Mouse (Mus musculus) liver, embryonic 14.5 days (tissue): ENCODE data around the gene Cfap58. TPM values are rescaled to one million over a fixed set of nuclear protein-coding genes. Genes with fewer than 3 reads are reported as not detected.

Experiments
- ATAC-seq: fragments of 200-750 bp; cut with Nextera tagmentation; 2 replicates; pipeline ENCODE4 v1.8.0; 2017; ENCODE audit warnings: moderate number of reproducible peaks, mild to moderate bottlenecking, moderate library complexity; ENCODE audit not compliant: insufficient read depth
- DNase-seq, 3 experiments: peaks; one replicate each; pipeline ENCODE4 v3.0.0-alpha.2; 2012 to 2013; ENCODE audit warnings: low read depth in 3 of 3, low spot score in 3 of 3
- H3K27ac ChIP-seq: fragments of 300-500 bp; sonication (generic); 2 replicates; pipeline ENCODE4 v1.5.1; 2014; ENCODE audit warnings: moderate library complexity, mild to moderate bottlenecking, control low read depth, inconsistent platforms
- H3K27me3 ChIP-seq: fragments of 300-500 bp; sonication (generic); 2 replicates; pipeline ENCODE4 v1.6.1; 2014; ENCODE audit warnings: mild to moderate bottlenecking, low read length, moderate library complexity; ENCODE audit not compliant: control insufficient read depth, insufficient read depth
- H3K36me3 ChIP-seq: fragments of 300-500 bp; sonication (generic); replicated peaks from 2 replicates; pipeline ENCODE4 v1.6.1; 2014; ENCODE audit warnings: low read depth; ENCODE audit not compliant: control insufficient read depth, insufficient read depth
- H3K4me1 ChIP-seq, 2 experiments: fragments of 200-500 bp in 1 of 2; fragments of 300-500 bp in 1 of 2; sonication (generic) in 1 of 2; replicated peaks; 2 replicates each; pipeline ENCODE4 v1.6.1; 2012 to 2014; ENCODE audit warnings: antibody characterized with exemption in 1 of 2, inconsistent platforms in 1 of 2, low read length in 1 of 2; ENCODE audit not compliant: control insufficient read depth in 2 of 2, insufficient read depth in 2 of 2
- H3K4me2 ChIP-seq: fragments of 300-500 bp; sonication (generic); 2 replicates; pipeline ENCODE4 v1.6.1; 2014; ENCODE audit warnings: low read depth, mild to moderate bottlenecking, control low read depth, moderate library complexity
- H3K4me3 ChIP-seq, 2 experiments: fragments of 200-500 bp in 1 of 2; fragments of 300-500 bp in 1 of 2; sonication (generic) in 1 of 2; 2 replicates each; pipeline ENCODE4 v1.5.1; 2012 to 2014; ENCODE audit warnings: low read depth in 2 of 2, low read length in 2 of 2, mild to moderate bottlenecking in 2 of 2, control low read depth in 1 of 2, inconsistent platforms in 1 of 2, moderate library complexity in 1 of 2; ENCODE audit not compliant: insufficient read depth in 1 of 2
- H3K9ac ChIP-seq: fragments of 300-500 bp; sonication (generic); replicated peaks from 2 replicates; pipeline ENCODE4 v1.6.1; 2014; ENCODE audit warnings: mild to moderate bottlenecking, control low read depth, moderate library complexity
- H3K9me3 ChIP-seq: fragments of 300-500 bp; sonication (generic); 2 replicates; pipeline ENCODE4 v1.6.1; 2016; ENCODE audit warnings: low read length, mixed read lengths; ENCODE audit not compliant: control insufficient read depth
- CTCF ChIP-seq: IDR thresholded peaks from 2 replicates; pipeline ENCODE4 v1.5.1; 2016; ENCODE audit warnings: antibody characterized with exemption, low read depth, control low read depth
- EP300 ChIP-seq: IDR thresholded peaks from 2 replicates; pipeline ENCODE4 v1.6.1; 2016; ENCODE audit warnings: antibody characterized with exemption, low read depth
- WGBS: fragments of 180-500 bp; shearing (Covaris S2); extraction: QIAGEN DNeasy Blood & Tissue Kit; methylation state at CpG from one replicate; pipeline ENCODE4 v1.1.7; 2014; ENCODE audit not compliant: insufficient replicate concordance; 5-methylcytosine and 5-hydroxymethylcytosine counted together
- polyA plus RNA-seq, 2 experiments: library from polyadenylated mRNA; depleted of rRNA in 1 of 2; stranded (reverse) in 1 of 2; unstranded in 1 of 2; fragments of >200 nt; fragmentation: Nextera tagmentation in 1 of 2; extraction: Ambion mirVana in 1 of 2; gene quantifications; 2 replicates each; pipeline versions ENCODE4 v1.2.1 to v1.2.3; 2012 to 2014

The Cfap58 gene
- polyA plus RNA-seq, 2 experiments, result not detected

DNA sequence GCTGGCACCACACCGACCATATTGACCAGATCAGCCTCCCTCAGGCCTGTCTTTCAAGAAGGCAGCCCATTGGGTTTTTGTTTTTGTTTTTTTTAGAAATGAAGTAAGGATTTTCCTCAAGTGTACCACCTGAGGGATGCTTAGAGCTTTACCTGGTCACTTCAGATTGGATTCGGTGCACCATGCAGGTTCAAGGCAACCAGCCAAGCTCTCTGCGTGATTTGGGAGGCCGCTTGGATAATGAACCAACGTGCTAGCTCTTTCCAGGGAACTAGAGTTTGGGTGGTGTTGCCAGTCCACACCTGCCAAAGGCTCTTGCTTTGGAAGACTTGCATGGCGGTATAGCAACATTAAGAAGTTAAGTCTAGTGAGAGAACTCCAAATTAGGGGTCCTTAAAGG is 44.4 kb upstream of the Cfap58 start:
- no peak for TF ChIP-seq EP300
- TF ChIP-seq CTCF, result no peak
- 78% methylated on average over 6 of the region's 6 CpGs for WGBS

DNA sequence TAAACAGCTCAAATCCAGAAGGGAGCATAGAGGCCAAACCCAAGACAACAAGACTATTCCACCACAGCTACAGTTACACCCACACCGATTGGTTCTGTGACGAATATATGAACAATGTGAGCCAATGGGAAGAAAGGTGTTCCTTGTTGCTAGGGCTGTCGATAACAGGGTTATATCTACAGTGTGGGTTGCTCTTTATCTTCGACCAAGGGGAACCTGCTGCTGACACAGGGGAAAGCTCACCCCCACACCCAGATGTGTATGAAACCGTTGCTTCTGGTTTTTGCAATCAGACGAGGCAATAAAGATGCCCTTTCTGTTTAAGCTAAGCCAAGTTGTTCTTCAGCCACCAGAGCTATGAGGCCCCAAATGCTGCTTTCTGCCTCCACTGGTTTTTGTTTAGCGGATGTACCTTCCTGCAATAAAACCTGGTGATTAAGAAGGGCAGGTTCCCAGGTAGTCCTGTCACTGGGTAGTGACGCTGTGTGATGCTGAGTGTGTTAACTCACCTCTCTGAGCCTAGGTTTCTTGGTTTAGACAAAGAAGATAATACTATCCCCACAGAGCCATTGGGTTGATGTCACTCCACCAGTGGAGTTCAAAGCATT is 38.9 kb upstream of the Cfap58 start:
- peak overlapping the region; percentile 63 for H3K27ac ChIP-seq
- peak overlapping the region; percentile 36 for H3K4me2 ChIP-seq
- H3K27me3 ChIP-seq, result no peaks in the 10 kb centered on the region
- no peaks in the 10 kb centered on the region; the same call in 1 of the 2 replicates for H3K36me3 ChIP-seq
- 28% methylated on average over 8 of the region's 8 CpGs for WGBS
- TF ChIP-seq EP300 (peak; percentile 75), CTCF (no peak)
- H3K9me3 ChIP-seq, result no peaks in the 10 kb centered on the region
- ATAC-seq (peak; percentile 93), DNase-seq (peak; percentile 43 to 58 (median 51))
- peak overlapping the region; percentile 16; the same call in 1 of the 2 replicates for H3K9ac ChIP-seq
- H3K4me1 ChIP-seq, result peaks cover 19 to 22% of the 10 kb centered on the region in 2 experiments
- H3K4me3 ChIP-seq, result no peak overlapping the region

More for the DNA sequence above, 44.4 kb upstream of the Cfap58 start:
- H3K4me1 ChIP-seq, result peaks cover 5 to 7% of the 10 kb centered on the region in 2 experiments
- H3K36me3 ChIP-seq, result no peaks in the 10 kb centered on the region; the same call in 1 of the 2 replicates
- H3K4me2 ChIP-seq, result no peak overlapping the region
- H3K27ac ChIP-seq, result no peak overlapping the region
- H3K4me3 ChIP-seq, result no peak overlapping the region
- ATAC-seq, result no peak
- no peaks in the 10 kb centered on the region for H3K9me3 ChIP-seq
- H3K9ac ChIP-seq, result no peak overlapping the region
- no peaks in the 10 kb centered on the region for H3K27me3 ChIP-seq
- DNase-seq, result no peak

DNA sequence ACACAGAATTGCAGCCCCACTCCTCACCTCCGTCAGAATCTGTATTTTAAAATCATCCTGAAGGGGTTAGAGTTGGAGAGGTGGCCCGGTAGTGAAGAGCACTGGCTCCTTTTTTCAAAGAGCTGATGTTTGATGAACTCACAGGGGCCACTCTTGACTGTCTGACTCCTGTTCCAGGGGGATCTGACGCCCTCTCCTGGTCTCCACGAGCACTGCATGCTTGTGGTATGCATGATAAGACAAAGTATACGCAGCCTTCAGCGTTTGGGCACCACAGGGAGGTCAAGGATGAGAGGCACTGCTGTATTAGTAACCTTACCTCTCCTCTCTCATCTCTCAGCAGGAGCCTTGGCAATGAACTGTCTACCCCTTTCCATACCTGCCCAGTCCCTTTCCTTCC is 37.5 kb upstream of the Cfap58 start:
- WGBS, result 43% methylated on average over 6 of the region's 6 CpGs
- peaks cover 19 to 22% of the 10 kb centered on the region in 2 experiments for H3K4me1 ChIP-seq

DNA sequence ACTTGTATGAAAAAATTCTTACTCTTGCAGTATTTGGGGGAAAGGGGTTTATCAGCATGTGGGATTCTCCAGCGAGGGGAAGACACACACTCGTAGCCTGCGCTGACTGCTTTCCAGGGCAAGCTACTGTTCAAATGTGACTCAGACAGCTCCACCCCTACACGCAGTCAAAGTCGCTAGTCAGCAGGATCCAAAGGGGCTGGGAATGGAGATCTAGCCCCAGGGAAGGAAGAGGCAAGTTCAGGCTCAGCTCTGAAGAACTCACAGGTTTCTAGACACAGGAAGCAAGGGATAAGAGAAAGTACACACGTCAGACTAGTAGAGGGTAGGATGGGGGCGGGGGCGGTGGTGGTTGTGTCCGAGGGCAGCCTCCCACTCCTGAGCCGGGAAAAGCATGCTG is 36.9 kb upstream of the Cfap58 start:
- no peak overlapping the region for H3K4me2 ChIP-seq
- H3K27me3 ChIP-seq, result no peaks in the 10 kb centered on the region
- no peak for DNase-seq
- no peaks in the 10 kb centered on the region; the same call in 1 of the 2 replicates for H3K36me3 ChIP-seq
- ATAC-seq, result no peak
- WGBS, result 76% methylated on average over 10 of the region's 10 CpGs
- peaks cover 19 to 24% of the 10 kb centered on the region in 2 experiments for H3K4me1 ChIP-seq
- no peak overlapping the region for H3K9ac ChIP-seq
- no peak for TF ChIP-seq CTCF
- TF ChIP-seq EP300, result no peak
- H3K4me3 ChIP-seq, result no peak overlapping the region
- no peak overlapping the region for H3K27ac ChIP-seq
- no peaks in the 10 kb centered on the region for H3K9me3 ChIP-seq

More for the DNA sequence above, 37.5 kb upstream of the Cfap58 start:
- no peak overlapping the region for H3K4me2 ChIP-seq
- no peaks in the 10 kb centered on the region; the same call in 1 of the 2 replicates for H3K36me3 ChIP-seq
- no peak overlapping the region for H3K9ac ChIP-seq
- DNase-seq (no peak), ATAC-seq (no peak)
- peak; percentile 74 for TF ChIP-seq CTCF
- no peak for TF ChIP-seq EP300
- no peak overlapping the region for H3K27ac ChIP-seq
- H3K4me3 ChIP-seq, result no peak overlapping the region
- H3K9me3 ChIP-seq, result no peaks in the 10 kb centered on the region
- H3K27me3 ChIP-seq, result no peaks in the 10 kb centered on the region

DNA sequence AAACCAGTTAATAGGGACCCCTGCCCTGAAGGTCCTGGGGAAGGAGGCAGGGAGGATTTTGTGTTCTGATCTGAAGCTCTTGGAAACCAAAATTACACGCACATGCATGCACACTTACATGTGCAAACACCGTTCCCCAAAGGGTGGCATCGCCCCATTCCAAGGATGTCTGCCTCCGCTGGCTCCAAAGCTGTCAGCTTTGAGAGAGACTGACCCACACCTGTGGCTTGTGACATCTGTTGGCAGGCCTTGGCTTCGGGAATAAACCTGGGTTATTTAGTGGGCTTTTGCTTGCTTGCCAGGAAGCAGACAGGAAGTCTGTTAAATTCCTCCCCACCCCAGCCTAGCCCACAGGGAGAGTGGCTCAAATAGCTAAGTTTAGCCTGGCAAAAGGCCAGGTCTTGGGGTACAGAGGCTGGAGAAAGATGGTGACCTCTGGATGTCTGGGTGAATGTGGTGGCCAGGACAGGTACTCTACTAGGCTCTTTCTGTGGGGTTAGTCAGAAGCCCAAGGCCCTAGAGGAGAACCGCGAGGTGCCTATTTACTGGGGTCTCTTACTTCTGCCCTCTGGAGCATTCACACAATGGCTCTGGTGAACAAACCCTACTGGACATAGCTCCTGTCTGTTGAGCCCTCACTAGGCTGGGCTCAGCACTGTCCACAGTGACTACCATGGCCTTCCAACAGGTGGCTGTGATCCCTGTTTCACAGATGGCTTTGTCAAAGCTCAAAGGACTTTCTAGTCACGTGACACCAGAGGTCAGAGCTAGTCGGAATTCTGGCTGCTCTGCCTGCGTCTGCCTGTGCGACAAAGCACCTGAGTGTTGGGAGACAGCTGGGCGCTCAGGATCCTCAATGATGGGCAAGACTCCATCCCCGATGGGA is 34.9 kb upstream of the Cfap58 start:
- Histone ChIP-seq H3K27ac (no peak overlapping the region), H3K4me1 (peaks cover 19 to 30% of the 10 kb centered on the region in 2 experiments), H3K4me3 (no peak overlapping the region), H3K9me3 (no peaks in the 10 kb centered on the region), H3K9ac (no peak overlapping the region), H3K27me3 (no peaks in the 10 kb centered on the region), H3K4me2 (no peak overlapping the region), H3K36me3 (no peaks in the 10 kb centered on the region)
- ATAC-seq, result no peak
- DNase-seq, result no peak
- WGBS, result 63% methylated on average over 13 of the region's 13 CpGs
- no peak for TF ChIP-seq CTCF
- TF ChIP-seq EP300, result no peak
